1 mouse cellular context compared by ENCODE assay signal in the genomic region with DNA sequence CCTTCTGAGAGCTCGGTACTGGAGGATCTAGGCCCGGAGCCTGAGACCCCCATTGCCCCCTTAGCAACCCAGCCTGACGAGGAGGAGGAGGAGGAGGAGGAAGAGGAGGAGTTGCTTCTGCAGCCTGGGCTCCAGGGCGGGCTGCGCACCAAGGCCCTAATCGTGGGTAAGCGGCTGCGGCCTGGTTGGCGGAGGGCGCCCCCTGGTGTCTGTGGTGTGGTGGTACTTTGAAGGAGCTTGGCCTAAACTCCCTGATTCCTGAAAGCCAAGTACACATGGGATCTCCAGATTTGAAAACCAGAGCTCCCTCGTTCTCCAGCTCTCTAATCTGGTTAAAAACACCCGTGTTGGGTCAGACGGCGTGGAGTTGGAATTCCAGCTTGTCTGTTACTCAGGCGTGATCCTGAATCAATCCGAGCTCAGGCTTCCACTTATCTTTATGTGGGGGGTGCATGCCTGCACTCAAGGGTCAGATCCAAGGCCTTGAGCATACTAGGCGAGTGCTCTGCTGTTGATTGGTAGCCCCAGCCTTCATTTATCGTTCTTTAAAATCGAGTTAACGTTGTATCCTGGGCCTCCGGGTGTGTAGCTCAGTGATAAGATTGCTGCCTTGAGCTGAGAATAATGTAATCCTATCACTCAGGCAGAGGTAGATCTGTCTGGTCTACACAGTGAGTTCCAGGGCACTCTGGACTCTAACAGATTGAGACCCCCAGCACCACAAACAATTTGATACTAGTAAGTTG.
TF ChIP-seq lines count a peak whose summit lies in the region.

No protein-coding gene starts in this region.

TF ChIP-seq in CH12.LX, 34 proteins besides CTCF, POLR2A, EP300 and RAD21 (continued from another document):
- TF ChIP-seq JUN (IDR thresholded peaks at IDR 0.05; ENCODE audit: insufficient read depth, low read depth, low read length) (no peak), CHD1 (IDR thresholded peaks at IDR 0.05; ENCODE audit: low read depth, low read length) (no peak), GABPA (IDR thresholded peaks at IDR 0.05; ENCODE audit: insufficient replicate concordance, low read depth, low read length) (no peak), SMC3 (IDR thresholded peaks at IDR 0.05; ENCODE audit: low read depth, low read length) (peak; percentile 96), USF2 (conservative IDR thresholded peaks at IDR 0.05; ENCODE audit: low read depth, low read length) (no peak), ELF1 (IDR thresholded peaks at IDR 0.05; ENCODE audit: low read depth, low read length) (0 out of 2 replicates have a peak, but pooled peaks have one; percentile 12), UBTF (IDR thresholded peaks at IDR 0.05; ENCODE audit: low read depth, low read length) (no peak), NRF1 (IDR thresholded peaks at IDR 0.05; ENCODE audit: low read depth, low read length) (peak; percentile 54)
